Mouse (Mus musculus): Measurements from ENCODE around the gene Zscan25.
"Not testable (repeated sequence)": the region's sequence is repeated elsewhere in the genome, so short reads cannot be mapped to it uniquely, and the experiment has no call there.

Zscan25 gene

GRCm38 (mm10) chr5:145280371-145281143 is at the start of gene Zscan25:
Zscan25 (plus strand) TSS chr5:145280500.
- DNase-seq, result peak; percentile 78 to 84

- no peak for DNase-seq
Observed at GRCm38 (mm10) chr5:145230641-145231040, 49.7 kb upstream of the Zscan25 start.

- DNase-seq, result peak; percentile 95 to 97
Observed at GRCm38 (mm10) chr5:145231367-145231871, 48.9 kb upstream of the Zscan25 start, which contains the start of gene Zfp655. Zfp655 (plus strand) TSS chr5:145231715.

- no peak for DNase-seq
Observed at GRCm38 (mm10) chr5:145231893-145232411, 48.3 kb upstream of the Zscan25 start.

GRCm38 (mm10) chr5:145234636-145235035 is 45.7 kb upstream of the Zscan25 start:
- no peak for DNase-seq

GRCm38 (mm10) chr5:145249520-145249919 is 30.8 kb upstream of the Zscan25 start:
- DNase-seq, result no peak

- not testable (repeated sequence) for DNase-seq
Observed at GRCm38 (mm10) chr5:145273568-145273967, 6.7 kb upstream of the Zscan25 start.

GRCm38 (mm10) chr5:145279948-145280347 is 352 bp upstream of the Zscan25 start:
- no peak for DNase-seq

GRCm38 (mm10) chr5:145288382-145288781 is 8.1 kb downstream of the Zscan25 start:
- DNase-seq, result no peak

- no peak for DNase-seq
Observed at GRCm38 (mm10) chr5:145290697-145291096, 10.4 kb downstream of the Zscan25 start.

- no peak for DNase-seq
Observed at GRCm38 (mm10) chr5:145292398-145292797, 12.1 kb downstream of the Zscan25 start.

GRCm38 (mm10) chr5:145300469-145300868 is 20.2 kb downstream of the Zscan25 start:
- no peak for DNase-seq

GRCm38 (mm10) chr5:145301796-145302195 is 21.5 kb downstream of the Zscan25 start:
- not testable (repeated sequence) for DNase-seq

GRCm38 (mm10) chr5:145302424-145302823 is 22.1 kb downstream of the Zscan25 start:
- DNase-seq, result no peak

- not testable (repeated sequence) for DNase-seq
Observed at GRCm38 (mm10) chr5:145306953-145307352, 26.7 kb downstream of the Zscan25 start.

GRCm38 (mm10) chr5:145307811-145308210 is 27.5 kb downstream of the Zscan25 start:
- DNase-seq, result not testable (repeated sequence)

- DNase-seq, result no peak
Observed at GRCm38 (mm10) chr5:145313845-145314244, 33.5 kb downstream of the Zscan25 start.

- DNase-seq, result no peak
Observed at GRCm38 (mm10) chr5:145317141-145317540, 36.8 kb downstream of the Zscan25 start.

GRCm38 (mm10) chr5:145338756-145339155 is 58.5 kb downstream of the Zscan25 start:
- DNase-seq, result not testable (repeated sequence)

Data from thymus, adult 18-20 months (tissue).